Mouse (Mus musculus): ENCODE measurements around the gene Kcnj11.
A peak's percentile ranks its signal among the peaks of the same experiment; 100 is the strongest.

Gene Kcnj11

DNA sequence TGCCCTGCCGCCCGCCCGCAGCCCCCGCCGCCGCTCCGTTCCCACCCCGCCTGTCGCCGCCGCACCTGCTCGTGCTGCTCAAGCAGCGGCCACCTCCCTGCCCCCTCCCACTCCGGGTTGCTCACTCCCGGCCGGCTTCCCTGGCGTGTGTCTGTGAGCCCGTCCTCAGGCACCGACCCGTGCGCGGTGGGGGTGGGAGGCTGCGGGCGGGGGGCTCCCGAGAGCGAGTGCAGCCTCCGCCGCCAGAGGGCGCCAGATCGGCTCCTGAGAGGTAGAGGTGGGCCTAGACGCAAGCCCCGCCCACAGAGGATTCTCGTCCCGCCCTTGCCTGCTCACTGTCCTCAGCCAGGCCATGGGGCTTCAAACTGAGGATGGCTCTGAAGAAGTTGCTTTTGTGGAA, at the start of gene Kcnj11:
Gene Kcnj11 (minus strand): TSS at position 202 of the 400 bp plus-strand sequence.
- DNase-seq: peak; percentile 85

DNA sequence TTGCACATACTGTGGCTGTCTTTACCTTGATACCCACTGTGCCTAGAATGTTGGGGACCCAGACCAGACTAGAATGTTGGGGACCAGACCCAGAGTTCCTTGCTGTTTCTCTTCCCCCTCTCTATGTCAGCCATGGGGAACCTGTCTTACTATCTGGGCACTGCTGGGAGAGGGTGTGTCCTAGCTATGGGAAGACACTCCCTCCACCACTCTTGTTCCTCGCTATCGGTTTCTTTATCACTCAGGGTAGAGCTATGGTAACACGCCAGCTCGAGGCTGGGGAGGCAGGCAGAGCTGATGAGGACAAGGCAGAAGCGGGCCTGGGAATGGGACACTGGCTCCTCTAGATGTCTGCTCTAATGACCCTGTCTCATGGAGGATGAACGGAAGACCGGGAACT, 46.9 kb upstream of the Kcnj11 start:
- DNase-seq: no peak

GRCm38 (mm10) chr7:46146675-46147308, 46.2 kb upstream of the Kcnj11 start:
- no peak for DNase-seq

- no peak for DNase-seq
Measured at GRCm38 (mm10) chr7:46144061-46144460, 43.5 kb upstream of the Kcnj11 start.

DNA sequence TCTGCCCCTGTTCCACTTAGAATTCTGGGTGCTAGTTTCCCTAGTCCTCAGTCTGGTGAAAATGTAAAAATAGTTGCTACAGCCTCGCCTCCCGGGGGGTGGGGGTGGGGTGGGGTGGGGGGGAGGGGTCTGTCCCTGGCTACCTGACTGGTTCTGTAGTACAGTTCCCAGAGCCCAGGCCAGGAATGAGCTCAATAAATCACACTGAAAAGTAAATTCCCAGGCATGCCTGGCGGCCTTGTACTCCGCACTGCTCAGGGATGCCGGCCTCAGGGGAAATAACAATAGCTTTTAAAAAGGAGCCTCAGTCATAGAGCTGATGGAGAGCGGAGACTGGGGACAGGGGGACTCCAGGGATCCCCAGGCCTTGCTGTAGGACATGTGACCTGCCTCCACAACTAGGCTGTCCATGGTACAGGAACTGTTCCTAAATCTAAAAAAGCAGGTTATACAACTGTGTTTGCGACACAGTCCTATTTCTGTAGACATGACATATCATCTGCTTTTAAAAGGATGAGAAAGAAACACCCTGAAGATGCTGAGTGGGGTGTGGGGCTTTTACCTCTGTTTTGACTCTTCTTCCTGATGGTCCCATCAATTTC, 37.9 kb upstream of the Kcnj11 start:
- DNase-seq: no peak

- DNase-seq: no peak
Measured at GRCm38 (mm10) chr7:46133858-46134257, 33.3 kb upstream of the Kcnj11 start.

GRCm38 (mm10) chr7:46132229-46132628, 31.7 kb upstream of the Kcnj11 start:
- no peak for DNase-seq

GRCm38 (mm10) chr7:46131806-46132205, 31.2 kb upstream of the Kcnj11 start:
- DNase-seq: no peak

GRCm38 (mm10) chr7:46131266-46131665, 30.7 kb upstream of the Kcnj11 start:
- DNase-seq: no peak

DNA sequence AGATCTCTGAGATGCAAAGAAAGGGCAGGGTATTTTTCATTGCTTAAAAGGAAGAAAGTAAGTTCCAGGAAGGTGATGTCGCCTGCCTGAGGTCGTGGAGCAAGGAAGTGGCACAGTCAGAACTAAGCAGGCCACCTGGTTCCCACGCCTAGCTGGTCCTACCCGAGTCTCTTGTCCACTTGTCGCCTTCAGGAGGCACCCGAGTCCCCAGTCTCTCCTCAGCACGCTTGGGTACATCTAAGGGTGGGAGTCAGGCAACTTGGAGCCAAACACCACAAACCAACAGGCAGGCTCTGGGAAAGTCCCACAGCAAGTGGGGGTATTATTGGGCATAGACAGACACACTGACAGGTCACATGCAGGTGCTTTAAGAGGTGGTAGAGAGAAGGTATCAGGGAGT, 30.2 kb upstream of the Kcnj11 start:
- DNase-seq: no peak

DNA sequence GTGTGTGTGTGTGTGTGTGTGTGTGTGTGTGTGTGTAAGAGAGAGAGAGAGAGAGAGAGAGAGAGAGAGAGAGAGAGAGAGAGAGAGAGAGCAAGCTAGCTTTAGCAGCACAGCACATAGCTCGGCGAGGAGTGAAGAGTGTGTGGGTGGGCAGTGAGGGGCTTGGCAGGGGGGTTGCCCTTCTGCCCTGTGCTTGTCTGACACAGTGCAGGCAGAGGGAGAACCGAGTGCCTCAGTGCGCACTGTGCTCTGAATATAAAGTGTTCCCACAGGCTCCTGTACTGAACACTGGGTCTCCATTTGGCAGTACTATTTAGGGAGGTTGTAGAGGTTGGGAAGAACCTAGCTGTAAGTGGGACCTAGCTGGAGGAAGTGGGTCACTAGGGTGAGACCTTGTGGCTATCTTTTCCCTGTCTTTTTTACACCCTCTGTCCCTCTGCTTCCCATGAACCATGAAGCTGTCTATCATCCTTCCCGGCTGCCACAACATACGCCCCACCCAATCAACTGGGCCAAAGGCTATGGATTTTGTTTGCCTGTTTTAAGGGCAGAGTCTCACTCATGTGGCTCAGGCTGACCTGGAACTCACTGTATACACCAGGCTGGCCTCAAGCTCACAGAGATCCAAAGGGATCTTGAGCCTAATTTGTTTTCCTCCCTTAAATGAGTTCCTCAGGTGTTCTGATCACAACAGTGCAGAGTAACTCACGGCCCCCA, 29.1 kb upstream of the Kcnj11 start:
- no peak for DNase-seq

- no peak for DNase-seq
Measured at GRCm38 (mm10) chr7:46128196-46128595, 27.6 kb upstream of the Kcnj11 start.

DNA sequence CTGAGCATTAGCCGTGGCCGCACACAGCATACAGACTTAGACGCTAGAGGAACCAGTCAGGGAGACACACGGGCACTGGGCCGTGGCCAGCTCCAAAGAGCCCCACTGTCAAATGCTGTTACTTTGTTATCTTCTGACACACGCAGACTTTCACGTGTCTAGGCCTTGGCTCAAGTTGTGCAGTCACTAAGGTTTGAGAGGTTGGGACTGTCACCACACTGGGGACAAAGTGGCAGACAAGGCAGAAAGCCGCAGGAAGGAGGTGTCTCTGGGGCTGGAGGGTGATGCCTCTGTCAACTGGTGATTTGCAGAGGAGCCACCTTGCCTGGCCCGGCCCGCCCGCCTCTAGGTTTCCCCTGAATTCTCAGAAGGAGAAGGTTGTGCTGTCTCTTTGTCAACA, 24.8 kb upstream of the Kcnj11 start:
- no peak for DNase-seq

GRCm38 (mm10) chr7:46124460-46124859, 23.9 kb upstream of the Kcnj11 start:
- no peak for DNase-seq

GRCm38 (mm10) chr7:46122964-46123363, 22.4 kb upstream of the Kcnj11 start:
- no peak for DNase-seq

GRCm38 (mm10) chr7:46117035-46117434, 16.5 kb upstream of the Kcnj11 start:
- DNase-seq: no peak

- DNase-seq: no peak
Measured at GRCm38 (mm10) chr7:46116118-46116581, 15.6 kb upstream of the Kcnj11 start.

DNA sequence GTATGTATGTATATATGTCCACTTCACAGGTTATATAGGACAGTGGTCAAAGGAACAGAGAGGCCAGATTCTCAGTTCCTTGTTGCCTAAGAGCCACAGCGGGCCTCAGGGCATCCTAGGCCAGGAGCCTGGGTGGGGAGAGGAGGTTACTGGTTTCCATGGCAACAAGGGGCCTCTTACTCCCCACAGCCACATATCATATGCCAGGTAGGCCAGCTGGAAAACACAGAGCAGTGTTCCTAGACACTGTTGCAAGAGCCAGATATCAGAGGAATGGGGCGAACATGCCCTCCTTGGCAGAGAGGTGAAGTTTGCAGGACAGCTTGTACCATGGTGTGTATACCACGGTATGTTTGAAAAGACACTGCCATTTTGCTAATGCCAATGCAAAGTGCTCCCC, 12.9 kb upstream of the Kcnj11 start:
- DNase-seq: no peak

DNA sequence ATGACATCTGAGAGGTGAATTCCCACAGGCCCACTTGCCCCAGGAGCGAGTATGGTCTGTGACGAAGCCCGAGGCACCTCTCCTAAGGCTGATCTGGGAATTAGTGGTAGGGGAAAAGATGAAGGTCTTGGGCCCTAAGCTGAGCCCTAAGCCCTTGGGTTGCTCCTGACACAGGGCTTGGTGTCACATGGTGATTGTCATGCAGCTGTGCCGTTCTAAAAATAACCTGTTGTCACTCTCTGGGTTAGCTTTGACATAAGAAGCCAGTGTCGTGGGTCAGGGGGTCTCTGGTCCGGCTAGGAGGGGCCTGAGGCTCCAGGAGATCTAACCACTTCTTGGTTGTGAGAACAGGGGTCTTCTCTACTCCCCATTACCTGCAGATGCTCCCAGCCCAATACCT, 11.4 kb upstream of the Kcnj11 start:
- no peak for DNase-seq

- DNase-seq: no peak
Measured at GRCm38 (mm10) chr7:46111212-46111817, 10.8 kb upstream of the Kcnj11 start.

GRCm38 (mm10) chr7:46110079-46110478, 9.5 kb upstream of the Kcnj11 start:
- no peak for DNase-seq

DNA sequence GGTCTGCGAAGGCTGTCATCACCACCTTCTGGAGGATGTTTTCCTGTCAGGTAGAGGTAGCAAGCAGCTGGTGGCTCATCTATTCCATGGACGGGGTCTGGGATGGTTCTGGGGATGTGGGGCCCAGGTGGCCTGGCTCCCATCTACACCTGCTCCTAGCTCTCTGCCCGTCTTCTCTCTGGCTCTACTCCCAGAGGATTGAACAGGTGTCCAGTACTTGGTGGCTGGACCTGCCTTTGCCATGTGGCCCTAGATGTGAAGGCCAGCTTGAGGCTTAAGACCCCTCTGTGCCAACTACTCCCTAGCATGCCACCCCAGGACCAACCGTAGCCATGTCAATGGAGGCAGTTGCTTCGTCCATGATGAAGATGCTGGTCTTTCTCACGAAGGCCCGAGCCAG, 4.9 kb upstream of the Kcnj11 start:
- DNase-seq: no peak

- no peak for DNase-seq
Measured at GRCm38 (mm10) chr7:46104256-46104915, 3.8 kb upstream of the Kcnj11 start.
